Mouse (Mus musculus) liver, adult 2 months (tissue): Measurements from ENCODE around the gene Bet1l. TPM values are rescaled to one million over a fixed set of nuclear protein-coding genes. Genes with fewer than 3 reads are reported as not detected.
A peak's percentile ranks its signal among the peaks of the same experiment; 100 is the strongest.

Experiments
- DNase-seq: peaks from one replicate; pipeline ENCODE4 v3.0.0-alpha.2; 2011; ENCODE audit warnings: low read depth, low spot score; ENCODE audit errors: extremely low read depth
- H3K27ac ChIP-seq: fragments of 200-500 bp; replicated peaks from 2 replicates; pipeline ENCODE4 v1.5.1; 2012; ENCODE audit warnings: low read depth, mild to moderate bottlenecking, control low read depth, inconsistent platforms, low read length; ENCODE audit not compliant: insufficient read depth
- H3K27me3 ChIP-seq: fragments of 200-500 bp; 2 replicates; pipeline ENCODE4 v1.6.1; 2012; ENCODE audit warnings: mild to moderate bottlenecking, moderate library complexity, low read length, inconsistent platforms; ENCODE audit not compliant: control insufficient read depth, insufficient read depth
- H3K36me3 ChIP-seq: fragments of 200-500 bp; 2 replicates; pipeline ENCODE4 v1.6.1; 2012; ENCODE audit warnings: low read length, inconsistent platforms; ENCODE audit not compliant: control insufficient read depth, insufficient read depth
- H3K4me1 ChIP-seq: fragments of 200-500 bp; 2 replicates; pipeline ENCODE4 v1.6.1; 2011; ENCODE audit warnings: low read length; ENCODE audit not compliant: control insufficient read depth, insufficient read depth
- H3K4me3 ChIP-seq: fragments of 200-500 bp; 2 replicates; pipeline ENCODE4 v1.5.1; 2011; ENCODE audit warnings: low read depth, mild to moderate bottlenecking, control low read depth, low read length, moderate library complexity; ENCODE audit not compliant: insufficient read depth
- H3K79me2 ChIP-seq: fragments of 200-500 bp; 2 replicates; pipeline ENCODE4 v1.6.1; 2012; ENCODE audit warnings: inconsistent platforms, mild to moderate bottlenecking, low read length, moderate library complexity; ENCODE audit not compliant: control insufficient read depth, insufficient read depth
- H3K9ac ChIP-seq: fragments of 200-500 bp; 2 replicates; pipeline ENCODE4 v1.6.1; 2012; ENCODE audit warnings: low read depth, mild to moderate bottlenecking, control low read depth, inconsistent platforms, low read length
- CTCF ChIP-seq: fragments of 200-500 bp; IDR thresholded peaks from 2 replicates; pipeline ENCODE4 v1.5.1; 2011; ENCODE audit warnings: low read depth, low read length, control low read depth
- POLR2A ChIP-seq: fragments of 200-500 bp; IDR thresholded peaks from 2 replicates; pipeline ENCODE4 v1.6.1; 2011; ENCODE audit warnings: low read length, control low read depth; ENCODE audit not compliant: insufficient read depth; ENCODE audit errors: extremely low read depth
- WGBS: fragments of 180-500 bp; shearing (Covaris S2); methylation state at CpG from one replicate; pipeline ENCODE4 v1.1.7; 2018; 5-methylcytosine and 5-hydroxymethylcytosine counted together
- polyA plus RNA-seq: library from polyadenylated mRNA; depleted of rRNA; stranded (reverse); fragments of >200 nt; gene quantifications from 2 replicates; pipeline ENCODE4 v1.2.3, GENCODE M21; 2012
- total RNA-seq: library from RNA; depleted of rRNA; stranded (reverse); fragments of >200 nt; gene quantifications from 2 replicates; pipeline ENCODE4 v1.2.3, GENCODE M21; 2014

Gene Bet1l
- total and polyA plus RNA-seq, 2 experiments: 15.0 to 29.2 TPM

GRCm38 (mm10) chr7:140840750-140841735, 16.3 kb downstream of the Bet1l start:
- DNase-seq: peak; percentile 50
- Histone ChIP-seq H3K27ac (no peak overlapping the region), H3K36me3 (peaks cover 20% of the 10 kb centered on the region), H3K27me3 (no peaks in the 10 kb centered on the region), H3K9ac (no peak overlapping the region), H3K79me2 (peaks cover 3% of the 10 kb centered on the region; the same call in 1 of the 2 replicates), H3K4me3 (no peak overlapping the region), H3K4me1 (peaks cover 15% of the 10 kb centered on the region)
- TF ChIP-seq POLR2A: no peak
- TF ChIP-seq CTCF: no peak
- WGBS: 43% methylated on average over 19 of the region's 19 CpGs

GRCm38 (mm10) chr7:140839556-140839955, 17.8 kb downstream of the Bet1l start:
- no peak overlapping the region for H3K4me3 ChIP-seq
- peaks cover 20% of the 10 kb centered on the region for H3K36me3 ChIP-seq
- no peak for TF ChIP-seq CTCF
- TF ChIP-seq POLR2A: no peak
- H3K27me3 ChIP-seq: no peaks in the 10 kb centered on the region
- DNase-seq: no peak
- H3K27ac ChIP-seq: no peak overlapping the region
- no peak overlapping the region for H3K9ac ChIP-seq
- H3K79me2 ChIP-seq: peaks cover 3% of the 10 kb centered on the region; the same call in 1 of the 2 replicates
- H3K4me1 ChIP-seq: peaks cover 15% of the 10 kb centered on the region
- 76% methylated on average over 5 of the region's 5 CpGs for WGBS

- peaks cover 15% of the 10 kb centered on the region for H3K4me1 ChIP-seq
- peak overlapping the region; percentile 90 for H3K9ac ChIP-seq
- peak overlapping the region; percentile 77 for H3K4me3 ChIP-seq
- no peaks in the 10 kb centered on the region for H3K27me3 ChIP-seq
- 30% methylated on average over 9 of the region's 9 CpGs for WGBS
- DNase-seq: no peak
- peaks cover 3% of the 10 kb centered on the region; the same call in 1 of the 2 replicates for H3K79me2 ChIP-seq
- peak overlapping the region; percentile 98 for H3K27ac ChIP-seq
- peaks cover 20% of the 10 kb centered on the region for H3K36me3 ChIP-seq
- TF ChIP-seq CTCF: no peak
- TF ChIP-seq POLR2A: no peak
Measured at GRCm38 (mm10) chr7:140836243-140837115, 20.9 kb downstream of the Bet1l start.

DNA sequence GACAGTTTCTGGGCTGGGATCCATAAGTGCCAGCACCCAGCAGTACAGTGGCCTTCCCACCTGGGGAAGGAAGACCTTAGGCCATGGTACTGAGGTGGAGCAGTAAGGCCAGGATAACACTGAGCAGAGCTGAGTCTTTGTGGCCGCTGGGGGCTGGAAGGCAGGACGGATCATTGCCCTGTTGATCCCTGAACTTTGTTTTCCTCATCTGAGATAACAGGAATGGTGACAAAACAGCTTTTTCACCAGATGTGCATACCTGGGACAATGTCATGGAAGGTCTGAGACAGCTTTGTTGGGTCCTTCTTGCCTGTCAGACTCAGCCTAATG, 21.7 kb downstream of the Bet1l start:
- peak overlapping the region; percentile 77 for H3K4me3 ChIP-seq
- peaks cover 20% of the 10 kb centered on the region for H3K36me3 ChIP-seq
- H3K27ac ChIP-seq: peak overlapping the region; percentile 98
- H3K9ac ChIP-seq: peak overlapping the region; percentile 90
- DNase-seq: peak; percentile 78
- WGBS: 11% methylated on average over 2 of the region's 2 CpGs
- peaks cover 16% of the 10 kb centered on the region for H3K4me1 ChIP-seq
- no peaks in the 10 kb centered on the region for H3K27me3 ChIP-seq
- H3K79me2 ChIP-seq: peaks cover 3% of the 10 kb centered on the region; the same call in 1 of the 2 replicates
- no peak for TF ChIP-seq CTCF
- no peak for TF ChIP-seq POLR2A

- Histone ChIP-seq H3K27me3 (no peaks in the 10 kb centered on the region), H3K79me2 (peaks cover 3% of the 10 kb centered on the region; the same call in 1 of the 2 replicates), H3K27ac (peak within 1 kb of the TSS; percentile 98), H3K4me1 (peaks cover 17% of the 10 kb centered on the region), H3K9ac (peak within 1 kb of the TSS; percentile 90), H3K36me3 (peaks cover 20% of the 10 kb centered on the region), H3K4me3 (peak within 1 kb of the TSS; percentile 77)
- WGBS: 20% methylated on average over 20 of the region's 20 CpGs
- TF ChIP-seq POLR2A (peak; percentile 71; the same call in 1 of the 2 replicates), CTCF (no peak)
- DNase-seq: peak; percentile 97
Measured at GRCm38 (mm10) chr7:140834968-140835757, 22.2 kb downstream of the Bet1l start, which contains the start of gene Urah. Gene Urah, plus strand, starts transcription at chr7:140835018.
